In the genomic region with DNA sequence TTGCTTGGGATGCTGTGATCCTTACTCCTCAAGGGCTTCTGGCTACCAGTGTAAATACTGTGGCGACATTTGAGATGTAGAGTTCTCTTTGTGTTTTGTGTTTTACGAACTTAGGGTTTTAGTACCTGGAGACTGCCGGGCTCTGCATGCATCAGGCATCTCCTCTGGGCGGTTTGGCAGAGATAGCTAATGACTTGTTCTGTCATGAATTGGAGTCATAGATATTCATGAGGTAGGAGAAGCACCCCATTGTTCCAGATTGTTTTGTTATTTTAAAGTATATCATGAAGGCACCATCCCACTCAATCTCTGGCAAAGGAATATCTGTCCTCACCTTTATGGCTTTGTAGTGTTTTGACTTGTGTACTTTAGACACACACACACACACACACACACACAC, we compare ENCODE assay signal across 38 mouse cellular contexts. TPM values are rescaled to one million over a fixed set of nuclear protein-coding genes. Genes with fewer than 3 reads are reported as not detected.
"Had no signal": no experiment of that assay in that cellular context is flagged by ENCODE, and none has a peak within 500 bp of the region (broad histone marks: within the 10 kb centered on the region; RNA-seq: fewer than 3 reads in every experiment).

No protein-coding gene starts in this region.

- DNase-seq: left cerebral cortex, postnatal 4 days; liver; liver, embryonic 13.5 days; liver, postnatal 0 days; lung, adult 18-20 months; lung, adult 2 months; lung, embryonic 14.5 days; lung, postnatal 10 days; lung, postnatal 14 days; lung, postnatal 36 days; lung, postnatal 4 days; midbrain, embryonic 14.5 days had no signal

- H3K4me3 ChIP-seq: limb, embryonic 10.5 days; limb, embryonic 12.5 days; limb, embryonic 13.5 days; limb, embryonic 15.5 days; liver, embryonic 12.5 days; liver, embryonic 13.5 days; liver, embryonic 15.5 days; lung, embryonic 15.5 days; megakaryocyte, embryonic 14.5 days; midbrain, embryonic 10.5 days; midbrain, embryonic 12.5 days; midbrain, embryonic 13.5 days; midbrain, embryonic 15.5 days; myocyte; neural tube, embryonic 12.5 days had no signal

- H3K4me1 ChIP-seq: limb, embryonic 10.5 days; limb, embryonic 12.5 days; limb, embryonic 13.5 days; limb, embryonic 15.5 days; liver, embryonic 12.5 days; liver, embryonic 13.5 days; liver, embryonic 15.5 days; lung, embryonic 15.5 days; megakaryocyte, embryonic 14.5 days; midbrain, embryonic 10.5 days; midbrain, embryonic 12.5 days; midbrain, embryonic 13.5 days; midbrain, embryonic 15.5 days; neural tube, embryonic 12.5 days had no signal

- ATAC-seq: liver, embryonic 12.5 days; liver, postnatal 0 days; lung, postnatal 0 days; midbrain, embryonic 13.5 days; midbrain, embryonic 15.5 days; midbrain, embryonic 16.5 days had no signal

- H3K36me3 ChIP-seq: limb, embryonic 10.5 days; limb, embryonic 12.5 days; limb, embryonic 13.5 days; limb, embryonic 15.5 days; liver, embryonic 12.5 days; liver, embryonic 13.5 days; liver, embryonic 15.5 days; lung, embryonic 15.5 days; midbrain, embryonic 10.5 days; midbrain, embryonic 12.5 days; midbrain, embryonic 13.5 days; midbrain, embryonic 15.5 days; neural tube, embryonic 12.5 days had no signal

- H3K9me3 ChIP-seq: limb, embryonic 10.5 days; limb, embryonic 12.5 days; limb, embryonic 13.5 days; limb, embryonic 15.5 days; liver, embryonic 12.5 days; liver, embryonic 13.5 days; liver, embryonic 15.5 days; lung, embryonic 15.5 days; midbrain, embryonic 10.5 days; midbrain, embryonic 12.5 days; midbrain, embryonic 13.5 days; midbrain, embryonic 15.5 days; neural tube, embryonic 12.5 days had no signal

- H3K27ac ChIP-seq: limb, embryonic 10.5 days; limb, embryonic 12.5 days; limb, embryonic 13.5 days; limb, embryonic 15.5 days; liver, embryonic 12.5 days; liver, embryonic 13.5 days; liver, embryonic 14.5 days; liver, embryonic 15.5 days; lung, embryonic 15.5 days; macrophage; midbrain, embryonic 10.5 days; midbrain, embryonic 12.5 days; midbrain, embryonic 13.5 days; midbrain, embryonic 15.5 days; neural tube, embryonic 12.5 days had no signal

- H3K9ac ChIP-seq: limb, embryonic 12.5 days; limb, embryonic 13.5 days; limb, embryonic 15.5 days; liver, embryonic 12.5 days; liver, embryonic 13.5 days; liver, embryonic 14.5 days; liver, embryonic 15.5 days; liver, postnatal 0 days; lung, embryonic 14.5 days; lung, embryonic 15.5 days; midbrain, embryonic 12.5 days; midbrain, embryonic 13.5 days; midbrain, embryonic 15.5 days; neural tube, embryonic 12.5 days had no signal

- H3K4me2 ChIP-seq: limb, embryonic 12.5 days; limb, embryonic 13.5 days; limb, embryonic 15.5 days; liver, embryonic 11.5 days; liver, embryonic 12.5 days; liver, embryonic 13.5 days; liver, embryonic 15.5 days; lung, embryonic 14.5 days; lung, embryonic 15.5 days; midbrain, embryonic 11.5 days; midbrain, embryonic 12.5 days; midbrain, embryonic 13.5 days; midbrain, embryonic 15.5 days; neural tube, embryonic 12.5 days had no signal

- H3K27me3 ChIP-seq: limb, embryonic 12.5 days; limb, embryonic 13.5 days; limb, embryonic 15.5 days; liver, embryonic 12.5 days; liver, embryonic 13.5 days; liver, embryonic 15.5 days; lung, embryonic 15.5 days; megakaryocyte, embryonic 14.5 days; midbrain, embryonic 12.5 days; midbrain, embryonic 13.5 days; midbrain, embryonic 15.5 days; neural tube, embryonic 12.5 days had no signal

RNA-seq across cellular contexts. Expression of gene Sostdc1, which starts 23.5 kb away (rescaled TPM):
- polyA plus RNA-seq: liver, adult 2 months; macrophage; myocyte had no signal

RNA-seq across cellular contexts. Expression of gene Lrrc72, which starts 37.3 kb away (rescaled TPM):
- polyA plus RNA-seq: limb, embryonic 10.5 days; limb, embryonic 11.5 days; limb, embryonic 12.5 days; limb, embryonic 13.5 days; limb, embryonic 15.5 days; liver, adult 2 months; liver, embryonic 11.5 days; liver, embryonic 12.5 days; liver, embryonic 13.5 days; liver, embryonic 14.5 days; liver, embryonic 15.5 days; liver, embryonic 16.5 days; liver, postnatal 0 days; lung, adult 2 months; lung, embryonic 14.5 days; lung, embryonic 15.5 days; lung, embryonic 16.5 days; lung, postnatal 0 days; macrophage; midbrain, embryonic 10.5 days; midbrain, embryonic 11.5 days; midbrain, embryonic 12.5 days; midbrain, embryonic 13.5 days; midbrain, embryonic 14.5 days; midbrain, postnatal 0 days; neural tube, embryonic 11.5 days; neural tube, embryonic 12.5 days had no signal
